Mouse (Mus musculus): ENCODE results near the gene Dock2. TPM values are rescaled to one million over a fixed set of nuclear protein-coding genes. Genes with fewer than 3 reads are reported as not detected.

Dock2 gene
- polyA plus RNA-seq, 1 experiment from 2014 or later, result 0.66 TPM

GRCm38 (mm10) chr11:34398555-34398954 lies 385.1 kb downstream of the Dock2 start:
- Histone ChIP-seq H3K9me3 (no peaks in the 10 kb centered on the region), H3K27me3 (no peaks in the 10 kb centered on the region), H3K9ac (no peak overlapping the region), H3K4me1 (no peaks in the 10 kb centered on the region; the same call in 1 of the 2 replicates), H3K4me3 (replicated peaks) (no peak overlapping the region), H3K27ac (no peak overlapping the region), H3K36me3 (replicated peaks) (no peaks in the 10 kb centered on the region), H3K4me2 (no peak overlapping the region)
- WGBS, result 93% methylated on average over 2 of the region's 2 CpGs
- ATAC-seq (ENCODE audit: low FRiP score), result no peak

DNA sequence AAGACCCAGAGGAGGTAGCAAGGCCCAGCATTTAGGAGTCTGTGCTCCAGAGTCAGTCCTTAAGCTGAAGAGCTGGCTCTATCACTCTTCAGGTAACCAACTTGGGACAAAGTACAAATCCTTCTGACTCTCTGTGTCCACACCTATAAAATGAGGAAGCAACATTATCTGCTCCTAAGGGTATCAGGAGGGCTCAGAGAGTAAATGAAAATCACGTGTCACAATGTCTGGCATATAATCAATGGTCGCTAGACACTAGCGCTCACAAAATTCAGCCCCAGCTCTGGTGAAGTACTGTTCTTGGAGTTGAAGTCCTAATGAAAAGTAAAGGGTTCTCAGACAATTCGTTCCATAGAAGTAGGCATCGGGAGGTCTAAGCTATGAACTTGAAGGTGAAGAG lies 386.0 kb downstream of the Dock2 start:
- Histone ChIP-seq H3K36me3 (replicated peaks) (no peaks in the 10 kb centered on the region), H3K27ac (no peak overlapping the region), H3K4me1 (no peaks in the 10 kb centered on the region), H3K4me2 (no peak overlapping the region), H3K9me3 (no peaks in the 10 kb centered on the region), H3K27me3 (no peaks in the 10 kb centered on the region), H3K4me3 (replicated peaks) (no peak overlapping the region), H3K9ac (no peak overlapping the region)
- ATAC-seq (ENCODE audit: low FRiP score), result no peak
- 97% methylated on average over 5 of the region's 5 CpGs for WGBS

- Histone ChIP-seq H3K4me3 (replicated peaks) (no peak overlapping the region), H3K27me3 (no peaks in the 10 kb centered on the region), H3K4me1 (no peaks in the 10 kb centered on the region), H3K36me3 (replicated peaks) (no peaks in the 10 kb centered on the region), H3K4me2 (no peak overlapping the region), H3K27ac (no peak overlapping the region), H3K9ac (no peak overlapping the region), H3K9me3 (no peaks in the 10 kb centered on the region)
- no peak for ATAC-seq (ENCODE audit: low FRiP score)
- 95% methylated on average over 3 of the region's 3 CpGs for WGBS
Measured at GRCm38 (mm10) chr11:34395802-34396201, 387.9 kb downstream of the Dock2 start.

DNA sequence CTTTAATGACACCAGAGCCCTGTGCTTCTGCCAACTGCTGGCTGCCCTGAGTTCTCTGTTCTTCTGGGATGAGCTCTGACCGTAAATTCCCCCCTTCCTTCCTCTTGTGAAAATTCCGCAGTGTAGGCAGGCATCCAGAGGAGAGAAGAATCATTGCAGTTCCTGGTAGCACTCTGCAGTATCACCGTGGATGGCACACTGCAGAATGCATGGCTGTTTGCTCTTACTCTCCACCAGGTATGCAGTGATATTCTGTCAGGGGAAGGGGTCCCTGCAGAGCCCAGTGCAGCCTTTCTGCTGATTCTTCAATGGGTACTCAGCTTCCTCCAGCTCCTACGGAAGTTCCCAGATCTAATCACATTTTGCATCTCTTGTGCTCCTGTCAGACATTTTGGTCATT lies 391.6 kb downstream of the Dock2 start:
- WGBS, result 61% methylated on average over 4 of the region's 4 CpGs
- no peaks in the 10 kb centered on the region for H3K27me3 ChIP-seq
- no peak overlapping the region for H3K27ac ChIP-seq
- no peaks in the 10 kb centered on the region for H3K4me1 ChIP-seq
- no peak overlapping the region for H3K9ac ChIP-seq
- no peak for ATAC-seq (ENCODE audit: low FRiP score)
- no peak overlapping the region for H3K4me2 ChIP-seq
- H3K9me3 ChIP-seq, result no peaks in the 10 kb centered on the region
- H3K4me3 ChIP-seq (replicated peaks), result no peak overlapping the region
- H3K36me3 ChIP-seq (replicated peaks), result no peaks in the 10 kb centered on the region

GRCm38 (mm10) chr11:34389261-34390116 lies 394.2 kb downstream of the Dock2 start:
- no peak for ATAC-seq (ENCODE audit: low FRiP score)
- H3K27ac ChIP-seq, result no peak overlapping the region
- H3K4me2 ChIP-seq, result no peak overlapping the region
- H3K36me3 ChIP-seq (replicated peaks), result no peaks in the 10 kb centered on the region
- H3K27me3 ChIP-seq, result no peaks in the 10 kb centered on the region
- H3K4me3 ChIP-seq (replicated peaks), result no peak overlapping the region
- H3K9me3 ChIP-seq, result no peaks in the 10 kb centered on the region
- H3K4me1 ChIP-seq, result no peaks in the 10 kb centered on the region
- no peak overlapping the region for H3K9ac ChIP-seq
- WGBS, result 82% methylated on average over 6 of the region's 6 CpGs

DNA sequence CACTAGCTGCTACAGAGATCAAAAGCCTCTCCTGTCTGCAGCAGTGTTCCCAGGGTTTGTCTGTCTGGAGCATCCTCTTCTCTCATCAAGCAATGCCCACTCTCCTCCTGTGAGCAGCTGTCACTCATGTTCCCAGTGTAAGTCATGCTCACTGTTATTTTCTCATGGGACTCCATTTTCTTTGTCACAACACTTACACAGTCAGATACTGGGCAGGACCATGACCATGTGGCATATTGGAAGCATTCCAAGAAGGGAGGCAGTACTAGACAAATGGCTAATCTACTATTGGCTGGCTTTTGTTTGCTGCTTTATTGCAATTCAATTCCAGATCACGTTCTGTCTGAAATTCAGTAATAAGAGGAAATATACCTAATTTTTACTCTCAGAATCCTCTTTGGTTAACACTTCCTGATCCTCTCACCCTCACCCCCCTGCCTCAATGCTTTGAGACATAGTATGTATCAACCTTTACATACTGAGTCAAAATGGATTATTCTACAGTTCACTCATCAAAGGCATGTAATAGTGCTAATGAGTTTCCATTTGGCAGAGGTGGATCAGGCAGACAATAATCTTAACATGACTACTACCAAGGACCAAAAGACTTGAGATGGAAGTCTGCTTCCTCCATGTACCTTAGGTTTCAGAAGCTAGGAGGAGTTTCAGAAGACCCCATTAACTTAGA lies 398.5 kb downstream of the Dock2 start:
- H3K4me3 ChIP-seq (replicated peaks), result no peak overlapping the region
- H3K4me2 ChIP-seq, result no peak overlapping the region
- peak; percentile 75 for ATAC-seq (ENCODE audit: low FRiP score)
- H3K27ac ChIP-seq, result no peak overlapping the region
- 39% methylated on average over 1 of the region's 1 CpGs for WGBS
- H3K4me1 ChIP-seq, result no peaks in the 10 kb centered on the region
- no peaks in the 10 kb centered on the region for H3K27me3 ChIP-seq
- H3K36me3 ChIP-seq (replicated peaks), result no peaks in the 10 kb centered on the region
- H3K9ac ChIP-seq, result no peak overlapping the region
- no peaks in the 10 kb centered on the region for H3K9me3 ChIP-seq

DNA sequence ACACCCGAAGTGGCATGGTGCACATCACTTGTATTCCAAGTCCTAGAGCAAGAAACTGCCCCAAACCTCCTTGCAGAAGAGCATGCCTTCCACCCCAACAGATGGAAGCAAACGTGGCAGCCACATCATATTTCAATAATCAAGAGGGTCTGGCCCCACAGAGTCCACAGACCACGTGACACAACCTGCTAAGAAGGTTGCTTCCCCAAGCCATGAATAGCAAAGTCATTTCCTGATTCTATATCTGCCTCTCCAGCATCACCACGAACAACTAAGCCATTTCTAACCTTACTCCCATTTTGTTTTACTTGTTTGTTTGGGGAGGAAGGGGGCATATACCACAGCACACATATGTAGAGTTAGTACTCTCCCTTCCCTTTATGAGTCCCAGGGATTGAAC lies 399.5 kb downstream of the Dock2 start:
- H3K27me3 ChIP-seq, result no peaks in the 10 kb centered on the region
- no peaks in the 10 kb centered on the region for H3K36me3 ChIP-seq (replicated peaks)
- no peak overlapping the region for H3K9ac ChIP-seq
- ATAC-seq (ENCODE audit: low FRiP score), result no peak
- no peaks in the 10 kb centered on the region for H3K9me3 ChIP-seq
- no peaks in the 10 kb centered on the region for H3K4me1 ChIP-seq
- no peak overlapping the region for H3K27ac ChIP-seq
- no peak overlapping the region for H3K4me2 ChIP-seq
- no peak overlapping the region for H3K4me3 ChIP-seq (replicated peaks)
- whole genome bisulfite sequencing, result 67% methylated on average over 4 of the region's 4 CpGs

DNA sequence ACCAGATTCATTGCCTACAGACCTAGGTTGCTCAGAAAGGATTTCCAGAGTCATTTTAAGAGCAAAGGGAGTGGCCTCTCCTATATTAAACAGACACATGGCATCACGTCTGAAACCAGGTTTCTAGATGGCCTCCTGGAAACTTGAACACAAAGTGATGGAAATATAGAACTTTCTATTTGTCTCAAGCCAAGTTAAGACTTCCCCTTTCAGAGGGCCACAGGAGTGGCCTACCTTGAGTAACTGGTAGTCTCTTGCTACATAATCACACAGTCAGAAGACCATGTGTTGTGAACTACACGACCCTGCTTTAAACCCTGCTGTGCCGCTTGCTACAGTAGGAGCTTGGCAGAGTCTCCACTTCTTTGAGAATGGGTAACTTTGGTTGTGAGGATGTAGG lies 400.2 kb downstream of the Dock2 start:
- no peaks in the 10 kb centered on the region for H3K36me3 ChIP-seq (replicated peaks)
- no peaks in the 10 kb centered on the region for H3K27me3 ChIP-seq
- no peaks in the 10 kb centered on the region for H3K9me3 ChIP-seq
- no peak overlapping the region for H3K9ac ChIP-seq
- H3K4me1 ChIP-seq, result no peaks in the 10 kb centered on the region
- WGBS, result 90% methylated on average over 3 of the region's 3 CpGs
- no peak overlapping the region for H3K27ac ChIP-seq
- no peak overlapping the region for H3K4me2 ChIP-seq
- ATAC-seq (ENCODE audit: low FRiP score), result no peak
- H3K4me3 ChIP-seq (replicated peaks), result no peak overlapping the region

DNA sequence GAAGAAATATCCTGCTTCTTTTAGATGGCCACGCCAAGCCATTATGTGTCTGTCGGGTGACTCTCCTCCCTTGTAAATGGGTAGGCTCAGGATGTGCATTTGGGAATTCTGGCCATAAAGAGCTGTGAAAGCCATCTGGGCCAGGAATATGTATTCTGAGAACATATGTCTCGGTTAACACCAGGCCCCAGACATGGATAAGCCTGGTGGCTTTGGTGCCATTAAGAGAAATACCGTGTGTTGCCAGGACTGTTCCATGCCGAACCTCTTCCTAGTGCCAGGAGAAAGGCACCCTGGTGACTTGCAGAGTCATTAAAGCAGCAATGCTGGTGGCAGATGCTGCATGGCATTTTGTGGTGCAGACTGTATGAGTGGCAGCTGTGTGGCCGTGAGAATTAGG lies 406.0 kb downstream of the Dock2 start:
- Histone ChIP-seq H3K27me3 (no peaks in the 10 kb centered on the region), H3K4me1 (no peaks in the 10 kb centered on the region), H3K27ac (no peak overlapping the region), H3K9me3 (no peaks in the 10 kb centered on the region), H3K36me3 (replicated peaks) (no peaks in the 10 kb centered on the region), H3K4me3 (replicated peaks) (no peak overlapping the region), H3K4me2 (no peak overlapping the region), H3K9ac (no peak overlapping the region)
- ATAC-seq (ENCODE audit: low FRiP score), result no peak
- WGBS, result 82% methylated on average over 6 of the region's 6 CpGs

DNA sequence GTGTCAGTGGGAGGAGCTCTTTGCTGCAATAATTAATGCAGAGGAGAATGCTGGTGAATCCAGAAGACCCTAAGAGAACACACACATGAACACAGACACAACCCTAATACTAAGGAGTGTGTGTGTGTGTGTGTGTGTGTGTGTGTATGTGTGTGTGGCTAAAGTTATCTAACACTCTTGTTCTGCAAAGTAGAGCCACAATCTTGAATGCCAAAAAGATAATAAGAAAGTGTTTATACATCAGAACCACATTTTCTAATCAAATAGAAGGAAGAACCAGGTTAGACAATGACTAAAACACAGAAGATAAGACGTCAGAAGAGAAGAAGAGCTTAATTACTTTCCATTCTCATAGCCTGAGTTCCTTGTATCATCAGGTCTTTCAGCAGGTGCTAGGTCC lies 408.1 kb downstream of the Dock2 start:
- H3K36me3 ChIP-seq (replicated peaks), result no peaks in the 10 kb centered on the region
- H3K4me3 ChIP-seq (replicated peaks), result no peak overlapping the region
- H3K4me2 ChIP-seq, result no peak overlapping the region
- 76% methylated on average over 1 of the region's 1 CpGs for WGBS
- no peaks in the 10 kb centered on the region for H3K9me3 ChIP-seq
- H3K9ac ChIP-seq, result no peak overlapping the region
- no peak overlapping the region for H3K27ac ChIP-seq
- no peaks in the 10 kb centered on the region for H3K4me1 ChIP-seq
- H3K27me3 ChIP-seq, result no peaks in the 10 kb centered on the region
- ATAC-seq (ENCODE audit: low FRiP score), result no peak

GRCm38 (mm10) chr11:34372224-34372623 lies 411.5 kb downstream of the Dock2 start:
- H3K4me1 ChIP-seq, result no peaks in the 10 kb centered on the region
- no peak overlapping the region for H3K4me2 ChIP-seq
- H3K4me3 ChIP-seq (replicated peaks), result no peak overlapping the region
- H3K27ac ChIP-seq, result no peak overlapping the region
- 90% methylated on average over 4 of the region's 4 CpGs for WGBS
- no peaks in the 10 kb centered on the region for H3K36me3 ChIP-seq (replicated peaks)
- no peaks in the 10 kb centered on the region for H3K27me3 ChIP-seq
- no peaks in the 10 kb centered on the region for H3K9me3 ChIP-seq
- H3K9ac ChIP-seq, result no peak overlapping the region
- ATAC-seq (ENCODE audit: low FRiP score), result no peak

GRCm38 (mm10) chr11:34356109-34356508 lies 427.6 kb downstream of the Dock2 start:
- H3K4me3 ChIP-seq (replicated peaks), result no peak overlapping the region
- H3K36me3 ChIP-seq (replicated peaks), result no peaks in the 10 kb centered on the region
- no peak for ATAC-seq (ENCODE audit: low FRiP score)
- no peak overlapping the region for H3K4me2 ChIP-seq
- no peaks in the 10 kb centered on the region for H3K27me3 ChIP-seq
- no peaks in the 10 kb centered on the region for H3K9me3 ChIP-seq
- no peak overlapping the region for H3K9ac ChIP-seq
- WGBS, result 49% methylated on average over 2 of the region's 2 CpGs
- H3K4me1 ChIP-seq, result peaks cover 4% of the 10 kb centered on the region; the same call in 1 of the 2 replicates
- no peak overlapping the region for H3K27ac ChIP-seq

DNA sequence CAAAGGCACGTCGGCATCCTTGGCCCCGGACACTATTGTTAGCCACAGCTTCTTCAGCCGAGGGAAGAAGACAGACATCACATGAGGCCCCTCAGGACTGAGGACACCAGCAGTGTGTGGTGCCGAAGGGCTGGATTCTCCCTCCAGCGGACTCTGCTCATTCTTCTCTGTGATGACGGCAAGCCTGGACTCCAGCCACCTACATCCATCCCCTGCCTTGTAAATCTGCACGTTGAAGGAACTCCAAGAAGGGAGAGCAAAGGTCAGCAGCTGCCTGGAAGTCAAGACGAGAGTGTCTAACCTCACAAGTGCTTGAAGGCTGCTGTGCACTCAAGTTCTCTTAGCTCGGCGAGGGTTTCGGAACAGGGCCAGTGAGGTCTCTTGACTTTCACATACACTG lies 428.3 kb downstream of the Dock2 start:
- no peak overlapping the region for H3K27ac ChIP-seq
- no peak overlapping the region for H3K4me3 ChIP-seq (replicated peaks)
- no peak overlapping the region for H3K9ac ChIP-seq
- no peaks in the 10 kb centered on the region for H3K27me3 ChIP-seq
- no peaks in the 10 kb centered on the region for H3K9me3 ChIP-seq
- H3K4me2 ChIP-seq, result no peak overlapping the region
- 81% methylated on average over 12 of the region's 12 CpGs for WGBS
- no peaks in the 10 kb centered on the region for H3K36me3 ChIP-seq (replicated peaks)
- H3K4me1 ChIP-seq, result peaks cover 4% of the 10 kb centered on the region; the same call in 1 of the 2 replicates
- ATAC-seq (ENCODE audit: low FRiP score), result no peak

All from forebrain, embryonic 12.5 days (tissue).